Mouse (Mus musculus): ENCODE data around the gene Anapc11. TPM values are rescaled to one million over a fixed set of nuclear protein-coding genes. Genes with fewer than 3 reads are reported as not detected.

Gene Anapc11
- 10 to 100 TPM; 80.1 to 83.9 TPM for total RNA-seq (2023)

DNA sequence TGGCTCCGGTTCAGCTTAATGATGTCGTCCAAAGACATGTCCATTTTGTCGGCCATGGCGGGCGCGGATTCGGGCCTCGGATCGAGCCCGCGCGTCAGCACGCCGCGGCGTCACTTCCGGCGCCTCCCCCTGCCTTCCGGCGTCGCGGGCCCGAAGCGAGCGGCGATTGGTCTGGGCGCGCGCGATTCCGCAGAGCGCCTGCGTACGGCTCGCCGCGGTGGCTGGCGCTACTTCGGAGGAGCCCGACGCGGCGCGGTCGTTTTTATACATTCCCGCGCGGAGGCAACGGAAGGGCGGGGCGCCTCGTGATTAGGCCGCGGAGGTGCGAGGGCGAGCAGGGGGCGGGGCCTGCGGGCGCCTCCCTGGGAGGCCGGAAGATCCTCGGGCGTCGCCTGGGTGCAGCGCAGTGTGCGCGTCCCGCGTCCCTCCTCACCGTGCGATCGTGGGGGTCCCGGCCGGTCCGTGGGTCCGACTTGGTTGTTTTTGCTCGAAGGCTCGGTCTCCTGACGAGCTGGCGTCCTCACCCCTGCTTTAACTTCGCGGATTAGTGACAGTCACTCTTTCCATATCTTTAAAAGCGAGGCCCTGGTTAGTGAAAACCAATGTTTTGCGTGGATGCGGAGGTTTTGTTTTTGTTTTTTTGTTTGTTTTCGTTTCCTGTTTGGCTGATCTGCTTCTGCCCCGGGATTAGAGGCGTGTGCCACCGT lies at the start of gene Anapc11, which contains the start of gene Alyref:
Gene Anapc11, plus strand, starts transcription at position 139 of the 707 bp plus-strand sequence.
Gene Alyref, minus strand, starts transcription at position 83 of the 707 bp plus-strand sequence.

DNA sequence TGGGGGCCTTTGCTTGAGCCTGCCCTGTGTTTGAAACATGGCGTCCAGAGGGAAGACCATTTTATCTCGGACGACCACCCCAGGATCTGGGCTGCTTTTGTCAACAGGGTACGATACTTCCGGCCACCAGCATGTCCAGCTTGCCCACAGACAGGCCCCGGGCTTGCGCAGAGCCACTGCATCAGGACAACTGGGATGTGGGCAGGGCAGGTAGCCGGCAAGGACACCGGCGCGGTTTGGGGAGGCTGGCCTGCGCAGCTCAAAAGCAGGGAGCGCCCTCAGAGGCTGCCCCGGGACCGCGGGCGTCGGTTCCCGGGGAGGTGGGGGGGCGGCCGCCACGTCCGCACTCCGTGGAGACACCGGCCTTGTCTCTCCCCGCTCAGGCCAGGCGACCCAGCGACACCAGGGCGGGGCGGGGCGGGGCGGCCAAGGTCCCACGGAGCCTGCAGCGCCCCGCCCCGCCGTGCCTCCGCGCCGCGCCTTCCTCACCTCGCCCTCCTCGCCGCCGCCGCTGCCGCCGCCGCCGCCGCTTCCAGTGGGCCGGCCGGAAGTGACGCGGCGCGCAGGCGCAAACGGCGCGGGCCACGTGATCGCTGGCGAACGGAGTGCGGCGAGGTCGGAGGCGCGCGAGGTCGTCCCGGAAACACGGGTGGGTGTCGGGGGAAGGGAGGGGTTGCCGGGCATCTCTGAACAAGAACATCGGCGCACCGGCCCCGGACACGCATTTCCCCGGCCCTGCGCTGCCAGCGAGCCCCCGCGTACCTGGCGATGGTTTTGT lies 48.9 kb upstream of the Anapc11 start, which contains the start of gene Mcrip1:
Gene Mcrip1, minus strand, starts transcription at position 560 of the 778 bp plus-strand sequence.

GRCm38 (mm10) chr11:120550810-120551440 lies 47.3 kb upstream of the Anapc11 start, which contains the start of gene Ppp1r27:
Ppp1r27 (minus strand) TSS chr11:120551132.

DNA sequence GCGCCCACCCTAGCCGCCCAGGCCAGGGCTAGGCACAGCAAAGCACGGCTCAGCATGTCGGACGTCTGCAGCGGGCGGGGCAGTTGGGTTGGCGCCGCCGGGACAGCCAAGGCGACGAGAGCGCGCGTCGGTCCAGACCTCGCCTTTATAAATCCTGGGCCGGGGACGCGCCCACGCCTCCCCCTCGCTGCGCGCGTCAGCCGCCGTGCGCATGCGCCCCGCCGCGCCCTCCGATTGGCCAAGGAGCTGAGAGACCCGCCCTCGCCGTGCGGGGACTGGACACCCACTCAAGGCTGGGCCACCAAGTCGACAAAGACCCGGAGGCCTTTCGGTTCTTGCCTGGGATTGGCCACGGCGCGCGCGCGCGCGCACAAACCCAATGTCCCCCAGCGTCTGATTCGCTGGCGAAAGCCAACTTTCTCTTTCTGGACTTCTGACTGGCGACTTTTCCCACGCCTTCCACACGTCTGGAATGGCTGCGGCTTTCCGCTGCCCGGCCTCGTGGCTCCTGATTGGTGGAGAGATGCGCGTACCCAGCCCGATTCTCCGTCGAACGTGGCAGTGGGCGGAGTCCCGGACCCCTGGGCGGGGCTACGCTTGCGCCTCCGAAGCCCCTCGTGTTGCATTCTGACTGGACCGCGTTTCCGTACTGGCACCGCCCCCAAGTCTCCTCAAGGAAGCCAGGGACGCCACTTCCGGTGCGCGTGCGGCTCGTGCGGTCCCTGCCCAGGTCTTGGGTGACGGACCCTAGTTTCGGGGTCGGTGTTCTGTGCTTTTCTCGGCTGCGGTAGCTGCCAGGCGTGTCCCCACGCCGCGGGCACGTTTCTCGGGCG lies 25.3 kb upstream of the Anapc11 start, which contains the start of gene P4hb:
Gene P4hb, minus strand, starts transcription at position 502 of the 833 bp plus-strand sequence.

DNA sequence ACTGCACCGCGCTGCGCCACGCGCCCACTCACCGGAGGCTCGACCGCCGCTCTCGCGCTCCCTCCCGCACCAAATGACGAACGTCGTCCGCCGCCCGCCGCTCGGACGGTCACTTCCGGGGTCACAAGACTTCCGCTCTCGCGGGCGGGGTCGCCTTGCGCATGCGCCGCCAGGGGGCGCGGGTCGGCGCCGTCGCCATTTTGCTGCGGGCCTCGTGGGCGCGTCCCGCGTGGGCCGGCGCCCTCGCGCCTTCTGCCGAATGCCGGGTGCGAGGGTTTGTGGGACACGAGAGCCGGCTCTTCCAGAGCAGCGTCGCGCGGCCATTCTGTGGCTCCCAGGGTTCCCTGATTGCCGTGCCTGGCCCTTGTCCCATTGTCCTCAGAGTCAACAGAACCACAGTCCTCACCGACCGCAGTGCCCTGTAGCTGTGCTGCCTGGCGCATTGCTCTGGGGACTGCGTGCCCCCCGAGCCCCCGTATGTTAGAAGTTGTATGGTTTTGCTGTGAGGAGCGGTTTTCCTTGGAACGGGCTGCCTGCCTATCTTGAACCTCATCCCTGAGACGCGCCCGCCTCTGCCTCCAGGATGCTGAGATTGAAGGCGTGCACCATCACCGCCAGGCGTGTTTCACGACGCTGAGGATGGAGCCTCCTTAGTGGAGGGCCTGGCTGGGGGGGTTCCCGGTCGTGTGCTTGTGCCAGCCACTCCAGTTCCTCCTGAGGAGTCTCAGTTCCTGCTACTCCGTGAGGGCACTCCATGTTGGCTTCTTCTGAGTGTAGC lies 16.5 kb upstream of the Anapc11 start, which contains the start of gene Arhgdia:
Gene Arhgdia, minus strand, starts transcription at position 135 of the 778 bp plus-strand sequence.

DNA sequence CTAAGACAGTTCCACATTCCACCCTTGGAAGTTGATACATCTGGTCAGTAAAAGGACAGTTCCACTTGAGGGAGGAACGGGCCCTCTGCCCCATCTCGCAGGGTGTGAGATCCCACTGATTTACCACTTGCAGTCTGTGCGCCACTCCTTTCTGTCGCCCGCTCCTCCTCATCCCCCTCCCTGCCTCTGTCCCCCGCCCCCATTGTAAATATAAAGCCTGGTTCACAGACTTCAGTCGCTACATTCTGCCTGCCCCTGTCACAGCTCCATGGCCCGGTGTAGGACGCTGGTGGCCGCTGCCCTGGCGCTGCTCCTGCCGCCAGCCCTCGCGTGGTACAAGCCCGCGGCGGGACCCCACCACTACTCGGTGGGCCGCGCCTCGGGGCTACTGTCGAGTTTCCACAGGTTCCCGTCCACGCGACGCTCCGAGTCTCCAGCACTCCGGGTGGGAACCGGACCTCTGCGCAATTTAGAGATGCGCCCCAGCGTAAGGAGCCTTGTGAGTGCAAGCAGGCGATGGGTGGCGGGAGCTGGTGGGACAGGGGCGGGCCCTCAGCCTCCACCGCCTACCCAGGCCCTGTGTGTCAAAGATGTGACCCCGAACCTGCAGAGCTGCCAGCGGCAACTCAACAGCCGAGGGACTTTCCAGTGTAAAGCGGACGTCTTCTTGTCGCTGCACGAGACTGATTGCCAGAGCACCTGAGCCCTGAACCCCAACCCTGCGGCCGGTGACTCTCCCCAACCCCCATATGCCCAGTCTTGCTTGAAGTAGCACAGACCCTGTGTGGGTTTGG lies 10.2 kb downstream of the Anapc11 start, which contains the start of gene Npb:
Gene Npb, plus strand, starts transcription at position 237 of the 794 bp plus-strand sequence.

GRCm38 (mm10) chr11:120617519-120618112 lies 19.4 kb downstream of the Anapc11 start, which contains the start of gene Pcyt2:
Pcyt2 (minus strand) TSS chr11:120617936.

DNA sequence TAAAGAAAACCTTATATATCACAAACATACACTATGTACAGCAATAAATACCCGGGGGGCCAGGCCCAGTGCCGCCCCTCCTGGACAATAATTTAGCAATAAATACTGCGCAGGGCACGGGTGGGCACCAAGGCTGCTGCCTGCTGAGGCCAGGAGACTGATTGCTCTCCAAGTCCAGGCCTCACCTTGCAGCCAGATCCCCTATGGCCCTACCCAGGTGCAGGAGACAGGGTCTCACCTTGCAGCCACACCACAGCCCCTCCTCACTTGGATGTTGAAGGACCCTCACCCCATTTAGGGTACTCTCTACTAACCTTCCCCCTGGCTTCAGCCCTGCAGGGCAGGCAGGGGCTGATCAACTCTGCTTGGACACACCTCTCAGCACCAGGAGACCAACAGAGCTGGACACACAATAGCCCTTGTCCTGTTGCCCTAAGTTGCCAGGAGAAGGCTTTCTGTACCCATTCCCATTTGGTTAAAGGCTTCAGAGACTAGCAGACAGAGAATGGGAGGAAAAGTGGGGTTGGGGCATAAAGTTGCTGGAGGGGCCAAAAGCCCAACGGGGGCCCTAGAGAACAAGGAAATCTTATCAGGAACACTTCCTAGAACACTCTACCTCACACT lies 27.0 kb downstream of the Anapc11 start, which contains the start of gene Sirt7:
Gene Sirt7, minus strand, starts transcription at position 89 of the 624 bp plus-strand sequence.

DNA sequence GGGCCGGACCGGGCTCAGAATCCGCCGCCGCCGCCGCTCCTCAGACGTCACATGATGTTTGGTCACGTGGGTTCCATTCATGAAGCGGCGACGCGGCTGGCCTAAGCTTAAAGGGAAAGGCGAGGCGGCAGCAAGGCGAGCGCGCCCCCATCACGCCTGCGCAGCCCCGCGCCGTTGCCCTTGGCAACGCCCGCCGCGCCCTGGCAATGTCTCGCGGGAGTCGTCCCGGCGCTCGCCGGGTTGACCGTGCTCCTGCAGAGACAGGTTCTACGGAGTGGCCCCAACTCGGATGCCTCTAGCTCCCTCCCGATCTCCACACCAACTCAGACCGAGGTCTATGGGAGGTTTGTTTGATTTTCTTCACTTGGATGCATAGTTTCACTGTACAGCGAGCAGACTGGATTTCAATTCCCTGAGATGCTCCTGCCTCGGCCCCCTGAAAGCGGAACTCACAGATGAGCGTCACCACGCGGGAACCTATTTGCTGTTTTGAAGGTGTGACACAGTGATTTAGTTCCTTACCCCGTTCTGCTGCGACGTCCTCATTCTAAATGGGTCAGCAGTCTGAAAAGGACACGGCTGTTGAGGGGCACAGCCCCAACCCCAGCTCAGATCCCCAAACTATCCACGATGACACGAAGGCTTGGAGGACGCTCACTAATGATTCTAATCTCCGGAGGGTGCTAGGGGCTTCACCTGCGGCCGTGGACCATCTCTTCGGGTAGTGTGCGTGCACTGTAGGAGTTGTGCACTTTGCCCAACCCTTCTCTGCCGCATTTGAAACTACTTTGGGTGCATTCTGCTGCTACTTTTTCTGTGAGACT lies 35.5 kb downstream of the Anapc11 start, which contains the start of gene Mafg:
Gene Mafg, minus strand, starts transcription at position 81 of the 824 bp plus-strand sequence.

DNA sequence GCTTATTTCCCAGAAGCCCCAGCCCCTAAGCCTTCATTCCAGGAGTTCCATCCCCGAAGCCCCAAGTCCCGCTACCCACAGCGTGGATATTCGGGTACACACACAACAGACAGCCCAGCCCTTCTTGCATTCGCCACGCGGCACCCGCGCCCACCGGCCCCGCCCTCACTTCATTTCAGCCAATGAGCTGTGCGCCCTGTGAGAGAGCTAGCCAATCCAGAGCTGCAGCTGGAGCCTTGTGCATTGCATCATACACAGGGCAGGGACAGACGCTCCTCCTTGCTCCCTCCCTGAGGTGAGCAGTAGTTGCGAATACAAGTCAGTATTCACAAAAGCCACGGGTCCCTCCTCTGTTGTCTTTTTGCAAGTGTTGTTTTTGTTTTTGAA lies 45.4 kb downstream of the Anapc11 start, which contains the start of gene Pycr1:
Gene Pycr1, minus strand, starts transcription at position 169 of the 387 bp plus-strand sequence.

GRCm38 (mm10) chr11:120648001-120648476 lies 49.8 kb downstream of the Anapc11 start, which contains the start of gene Myadml2:
Myadml2 (minus strand) TSS chr11:120648158.

Other genes with a start within 250 kb of the Anapc11 start
- 1,000 to 10,000 TPM; 1,363 to 1,496 TPM for gene Actg1, start 249.9 kb upstream of the Anapc11 start, total RNA-seq (2023)
- gene Fscn2, start 236.9 kb upstream of the Anapc11 start, total RNA-seq (2023) = under 1 TPM in 1 of 2 experiments, not detected in 1; 0.99 TPM
- 10 to 100 TPM; 24.9 to 26.5 TPM for gene Faap100, start 219.7 kb upstream of the Anapc11 start, total RNA-seq (2023)
- gene Nploc4, start 160.7 kb upstream of the Anapc11 start, total RNA-seq (2023) = 10 to 100 TPM; 61.3 to 61.5 TPM
- 10 to 100 TPM; 10.1 to 87.3 TPM for gene Tspan10, start 155.8 kb upstream of the Anapc11 start, total RNA-seq (2023)
- gene Pde6g, start 144.9 kb upstream of the Anapc11 start, total RNA-seq (2023) = under 1 TPM in 1 of 2 experiments, not detected in 1; 0.55 TPM
- gene Oxld1, start 140.4 kb upstream of the Anapc11 start, total RNA-seq (2023) = 1 to 10 TPM; 6.0 TPM
- 10 to 100 TPM; 33.7 to 40.9 TPM for gene Ccdc137, start 140.3 kb upstream of the Anapc11 start, total RNA-seq (2023)
- gene Arl16, start 130.8 kb upstream of the Anapc11 start, total RNA-seq (2023) = 10 to 100 TPM; 14.0 to 17.5 TPM
- 10 to 100 TPM; 39.9 to 42.8 TPM for gene Mrpl12, start 113.8 kb upstream of the Anapc11 start, total RNA-seq (2023)
- gene Slc25a10, start 106.6 kb upstream of the Anapc11 start, total RNA-seq (2023) = 10 to 100 TPM; 11.3 to 13.5 TPM
- gene Gcgr, start 67.7 kb upstream of the Anapc11 start, total RNA-seq (2023) = not detected
- gene Mcrip1, start 48.7 kb upstream of the Anapc11 start, total RNA-seq (2023) = 10 to 100 TPM; 41.4 to 41.6 TPM
- gene Ppp1r27, start 47.3 kb upstream of the Anapc11 start, total RNA-seq (2023) = not detected
- gene P4hb, start 25.2 kb upstream of the Anapc11 start, total RNA-seq (2023) = 100 to 1,000 TPM; 159 to 168 TPM
- gene Arhgdia, start 16.8 kb upstream of the Anapc11 start, total RNA-seq (2023) = 100 to 1,000 TPM; 410 to 436 TPM
- 100 to 1,000 TPM; 112 to 138 TPM for gene Alyref, start 56 bp upstream of the Anapc11 start, total RNA-seq (2023)
- 1 to 10 TPM; 2.4 to 4.5 TPM for gene Npb, start 10.1 kb downstream of the Anapc11 start, total RNA-seq (2023)
- gene Pcyt2, start 19.5 kb downstream of the Anapc11 start, total RNA-seq (2023) = 100 to 1,000 TPM; 131 to 143 TPM
- gene Sirt7, start 26.8 kb downstream of the Anapc11 start, total RNA-seq (2023) = 100 to 1,000 TPM; 132 to 138 TPM
- gene Mafg, start 35.2 kb downstream of the Anapc11 start, total RNA-seq (2023) = 10 to 100 TPM; 26.8 to 34.7 TPM
- gene Pycr1, start 45.3 kb downstream of the Anapc11 start, total RNA-seq (2023) = 1 to 10 TPM; 1.8 to 2.8 TPM
- not detected for gene Myadml2, start 49.7 kb downstream of the Anapc11 start, total RNA-seq (2023)
- gene Notum, start 62.8 kb downstream of the Anapc11 start, total RNA-seq (2023) = not detected
- 100 to 1,000 TPM; 100 to 106 TPM for gene Aspscr1, start 74.6 kb downstream of the Anapc11 start, total RNA-seq (2023)
- gene Cenpx, start 115.3 kb downstream of the Anapc11 start, total RNA-seq (2023) = 10 to 100 TPM; 32.7 to 35.1 TPM
- gene Lrrc45, start 115.5 kb downstream of the Anapc11 start, total RNA-seq (2023) = 10 to 100 TPM; 32.4 to 37.7 TPM
- 1 to 10 TPM in 1 of 2 experiments, not detected in 1; 1.4 TPM for gene Rac3, start 123.0 kb downstream of the Anapc11 start, total RNA-seq (2023)
- gene Dcxr, start 128.9 kb downstream of the Anapc11 start, total RNA-seq (2023) = under 1 TPM in 1 of 2 experiments, not detected in 1; 0.89 TPM
- not detected for gene Cbr2, start 133.7 kb downstream of the Anapc11 start, total RNA-seq (2023)
- 10 to 100 TPM; 25.4 to 31.0 TPM for gene Hmga1b, start 164.4 kb downstream of the Anapc11 start, total RNA-seq (2023)
- gene Rfng, start 185.8 kb downstream of the Anapc11 start, total RNA-seq (2023) = 10 to 100 TPM; 16.4 to 16.7 TPM
- 10 to 100 TPM; 73.1 to 93.6 TPM for gene Gps1, start 185.9 kb downstream of the Anapc11 start, total RNA-seq (2023)
- 10 to 100 TPM; 53.5 to 62.9 TPM for gene Dus1l, start 198.0 kb downstream of the Anapc11 start, total RNA-seq (2023)
- 100 to 1,000 TPM; 154 to 171 TPM for gene Fasn, start 226.1 kb downstream of the Anapc11 start, total RNA-seq (2023)